Mouse (Mus musculus) neutrophil, adult 65 days (primary cell): ENCODE results near the gene Olfr1349. TPM values are rescaled to one million over a fixed set of nuclear protein-coding genes. Genes with fewer than 3 reads are reported as not detected.

Experiments
- total RNA-seq: library from RNA; stranded (reverse); gene quantifications from 2 replicates; pipeline ENCODE4 v1.2.4, GENCODE M21; 2023

Gene Olfr1349
- not detected in 2 replicates for total RNA-seq

GRCm38 (mm10) chr7:6522850-6523249 lies at the start of gene Olfr1349:
Olfr1349 (minus strand) TSS chr7:6522950.

GRCm38 (mm10) chr7:6564541-6564940 lies 41.8 kb upstream of the Olfr1349 start, which contains the start of gene Olfr1350:
Olfr1350 (plus strand) TSS chr7:6564841.

GRCm38 (mm10) chr7:6508648-6509047 lies 14.1 kb downstream of the Olfr1349 start, which contains the start of gene Olfr1348:
Olfr1348 (minus strand) TSS chr7:6508748.

GRCm38 (mm10) chr7:6499655-6500054 lies 23.1 kb downstream of the Olfr1349 start, which contains the start of gene Olfr1347:
Olfr1347 (minus strand) TSS chr7:6499755.

GRCm38 (mm10) chr7:6486841-6487240 lies 35.9 kb downstream of the Olfr1349 start, which contains the start of gene Olfr5:
Olfr5 (minus strand) TSS chr7:6486941.

GRCm38 (mm10) chr7:6466951-6467350 lies 55.8 kb downstream of the Olfr1349 start, which contains the start of gene Olfr1346:
Olfr1346 (plus strand) TSS chr7:6467101.

Other genes with a start within 250 kb of the Olfr1349 start
- gene Zfp667, start 236.4 kb downstream of the Olfr1349 start, total RNA-seq, result 0.16 and 0.34 TPM in 2 replicates
- 1.1 TPM in 1 of 2 replicates, not detected in the other for gene Zfp583, start 191.7 kb downstream of the Olfr1349 start, total RNA-seq
- gene Gm3854, start 179.2 kb downstream of the Olfr1349 start, total RNA-seq, result not detected in 2 replicates
- 0.52 and 0.69 TPM in 2 replicates for gene Zfp78, start 159.7 kb downstream of the Olfr1349 start, total RNA-seq
- gene Zfp28, start 139.7 kb downstream of the Olfr1349 start, total RNA-seq, result 1.8 and 2.3 TPM in 2 replicates
- not detected in 2 replicates for gene Smim17, start 124.2 kb downstream of the Olfr1349 start, total RNA-seq
- gene Gm20715, start 112.7 kb downstream of the Olfr1349 start, total RNA-seq, result 0.09 TPM in 1 of 2 replicates, not detected in the other
- gene Olfr1344, start 84.3 kb downstream of the Olfr1349 start, total RNA-seq, result not detected in 2 replicates
- gene Olfr1336, start 66.8 kb downstream of the Olfr1349 start, total RNA-seq, result not detected in 2 replicates
- gene Olfr1346, start 55.8 kb downstream of the Olfr1349 start, total RNA-seq, result not detected in 2 replicates
- gene Olfr5, start 36.0 kb downstream of the Olfr1349 start, total RNA-seq, result not detected in 2 replicates
- not detected in 2 replicates for gene Olfr1347, start 23.2 kb downstream of the Olfr1349 start, total RNA-seq
- gene Olfr1348, start 14.2 kb downstream of the Olfr1349 start, total RNA-seq, result not detected in 2 replicates
- not detected in 2 replicates for gene Olfr1350, start 41.9 kb upstream of the Olfr1349 start, total RNA-seq
- not detected in 2 replicates for gene Zim1, start 173.5 kb upstream of the Olfr1349 start, total RNA-seq
- not detected in 2 replicates for gene Peg3, start 207.5 kb upstream of the Olfr1349 start, total RNA-seq
- gene Usp29, start 207.6 kb upstream of the Olfr1349 start, total RNA-seq, result not detected in 2 replicates